Mouse (Mus musculus) heart, embryonic 12.5 days (tissue): ENCODE measurements at regions not wholly inside any gene's neighbourhood (a gene's known extent, or its start where the extent isn't known, plus 50 kb on each side); places are given as distances from the start of the nearest gene placed in this dataset.

Experiments used
- ATAC-seq: fragments of 200-750 bp; cut with Nextera tagmentation; 2 replicates; pipeline ENCODE4 v1.8.0; 2017; ENCODE audit warnings: moderate TSS enrichment, moderate library complexity; ENCODE audit not compliant: insufficient number of reproducible peaks, low FRiP score
- H3K27ac ChIP-seq: fragments of 300-500 bp; sonication (generic); 2 replicates; pipeline ENCODE4 v1.5.1; 2016; ENCODE audit warnings: mild to moderate bottlenecking, moderate library complexity; ENCODE audit not compliant: poor library complexity, severe bottlenecking
- H3K27me3 ChIP-seq: fragments of 300-500 bp; sonication (generic); replicated peaks from 2 replicates; pipeline ENCODE4 v1.6.1; 2016; ENCODE audit warnings: mild to moderate bottlenecking, moderate library complexity
- H3K36me3 ChIP-seq: fragments of 300-500 bp; sonication (generic); 2 replicates; pipeline ENCODE4 v1.6.1; 2016; ENCODE audit warnings: mild to moderate bottlenecking, moderate library complexity
- H3K4me1 ChIP-seq: fragments of 300-500 bp; sonication (generic); replicated peaks from 2 replicates; pipeline ENCODE4 v1.6.1; 2016; ENCODE audit warnings: mild to moderate bottlenecking
- H3K4me2 ChIP-seq: fragments of 300-500 bp; sonication (generic); 2 replicates; pipeline ENCODE4 v1.6.1; 2016; ENCODE audit warnings: mild to moderate bottlenecking, moderate library complexity
- H3K4me3 ChIP-seq: fragments of 300-500 bp; sonication (generic); 2 replicates; pipeline ENCODE4 v1.5.1; 2016; ENCODE audit warnings: mild to moderate bottlenecking
- H3K9ac ChIP-seq: fragments of 300-500 bp; sonication (generic); 2 replicates; pipeline ENCODE4 v1.6.1; 2016; ENCODE audit warnings: mild to moderate bottlenecking, moderate library complexity
- H3K9me3 ChIP-seq: fragments of 300-500 bp; sonication (generic); replicated peaks from 2 replicates; pipeline ENCODE4 v1.6.1; 2016; ENCODE audit warnings: mild to moderate bottlenecking, moderate library complexity
- WGBS: fragments of 180-500 bp; shearing (Covaris S2); methylation state at CpG from one replicate; pipeline ENCODE4 v1.1.7; 2016; 5-methylcytosine and 5-hydroxymethylcytosine counted together

GRCm38 (mm10) chr17:68089830-68090229, 85.9 kb upstream of the Arhgap28 start:
- no peak overlapping the region for H3K4me2 ChIP-seq
- H3K27ac ChIP-seq, result no peak overlapping the region
- H3K9ac ChIP-seq, result no peak overlapping the region
- no peaks in the 10 kb centered on the region for H3K4me1 ChIP-seq
- H3K9me3 ChIP-seq, result no peaks in the 10 kb centered on the region
- no peak overlapping the region for H3K4me3 ChIP-seq
- WGBS, result 74% methylated on average over 1 of the region's 1 CpGs
- no peak for ATAC-seq
- H3K27me3 ChIP-seq, result no peaks in the 10 kb centered on the region
- H3K36me3 ChIP-seq, result no peaks in the 10 kb centered on the region

GRCm38 (mm10) chr17:68096982-68097381, 93.1 kb upstream of the Arhgap28 start:
- Histone ChIP-seq H3K4me2 (no peak overlapping the region), H3K9ac (no peak overlapping the region), H3K4me3 (no peak overlapping the region), H3K9me3 (no peaks in the 10 kb centered on the region), H3K27ac (no peak overlapping the region), H3K27me3 (no peaks in the 10 kb centered on the region), H3K4me1 (no peaks in the 10 kb centered on the region), H3K36me3 (no peaks in the 10 kb centered on the region)
- 52% methylated on average over 2 of the region's 2 CpGs for WGBS
- no peak for ATAC-seq

- no peak overlapping the region for H3K9ac ChIP-seq
- H3K4me2 ChIP-seq, result no peak overlapping the region
- WGBS, result 78% methylated on average over 6 of the region's 6 CpGs
- H3K9me3 ChIP-seq, result no peaks in the 10 kb centered on the region
- H3K4me3 ChIP-seq, result no peak overlapping the region
- H3K36me3 ChIP-seq, result no peaks in the 10 kb centered on the region
- no peaks in the 10 kb centered on the region for H3K4me1 ChIP-seq
- ATAC-seq, result no peak
- no peaks in the 10 kb centered on the region for H3K27me3 ChIP-seq
- H3K27ac ChIP-seq, result no peak overlapping the region
Measured at GRCm38 (mm10) chr17:68097436-68097835, 93.5 kb upstream of the Arhgap28 start.

GRCm38 (mm10) chr17:68100093-68100492, 96.2 kb upstream of the Arhgap28 start:
- 0 out of 2 replicates have a peak, but pooled peaks cover 5% of the 10 kb centered on the region for H3K4me1 ChIP-seq
- H3K4me3 ChIP-seq, result no peak overlapping the region
- H3K27ac ChIP-seq, result no peak overlapping the region
- no peaks in the 10 kb centered on the region for H3K36me3 ChIP-seq
- no peaks in the 10 kb centered on the region for H3K27me3 ChIP-seq
- WGBS, result 56% methylated on average over 2 of the region's 2 CpGs
- H3K9me3 ChIP-seq, result no peaks in the 10 kb centered on the region
- no peak overlapping the region for H3K4me2 ChIP-seq
- no peak overlapping the region for H3K9ac ChIP-seq
- ATAC-seq, result no peak

GRCm38 (mm10) chr17:68103346-68103745, 99.4 kb upstream of the Arhgap28 start:
- no peak overlapping the region for H3K9ac ChIP-seq
- H3K4me3 ChIP-seq, result no peak overlapping the region
- ATAC-seq, result no peak
- WGBS, result 50% methylated on average over 6 of the region's 6 CpGs
- H3K27me3 ChIP-seq, result no peaks in the 10 kb centered on the region
- H3K4me2 ChIP-seq, result no peak overlapping the region
- H3K4me1 ChIP-seq, result 0 out of 2 replicates have a peak, but pooled peaks cover 5% of the 10 kb centered on the region
- H3K27ac ChIP-seq, result no peak overlapping the region
- no peaks in the 10 kb centered on the region for H3K9me3 ChIP-seq
- H3K36me3 ChIP-seq, result no peaks in the 10 kb centered on the region

GRCm38 (mm10) chr17:68106366-68106765, 102.4 kb upstream of the Arhgap28 start:
- Histone ChIP-seq H3K36me3 (no peaks in the 10 kb centered on the region), H3K4me1 (0 out of 2 replicates have a peak, but pooled peaks cover 5% of the 10 kb centered on the region), H3K4me2 (no peak overlapping the region), H3K27me3 (no peaks in the 10 kb centered on the region), H3K4me3 (no peak overlapping the region), H3K9ac (no peak overlapping the region), H3K9me3 (no peaks in the 10 kb centered on the region), H3K27ac (no peak overlapping the region)
- WGBS, result 58% methylated on average over 8 of the region's 8 CpGs
- no peak for ATAC-seq

- Histone ChIP-seq H3K4me3 (no peak overlapping the region), H3K27me3 (no peaks in the 10 kb centered on the region), H3K9ac (no peak overlapping the region), H3K9me3 (no peaks in the 10 kb centered on the region), H3K36me3 (no peaks in the 10 kb centered on the region), H3K4me1 (0 out of 2 replicates have a peak, but pooled peaks cover 5% of the 10 kb centered on the region), H3K4me2 (no peak overlapping the region), H3K27ac (no peak overlapping the region)
- 79% methylated on average over 5 of the region's 5 CpGs for WGBS
- ATAC-seq, result no peak
Measured at GRCm38 (mm10) chr17:68107875-68108274, 104.0 kb upstream of the Arhgap28 start.

GRCm38 (mm10) chr17:68111834-68112473, 108.0 kb upstream of the Arhgap28 start:
- H3K36me3 ChIP-seq, result no peaks in the 10 kb centered on the region
- ATAC-seq, result no peak
- H3K27me3 ChIP-seq, result no peaks in the 10 kb centered on the region
- H3K4me3 ChIP-seq, result no peak overlapping the region
- H3K4me1 ChIP-seq, result no peaks in the 10 kb centered on the region
- H3K4me2 ChIP-seq, result no peak overlapping the region
- H3K27ac ChIP-seq, result no peak overlapping the region
- H3K9ac ChIP-seq, result no peak overlapping the region
- WGBS, result 78% methylated on average over 4 of the region's 4 CpGs
- no peaks in the 10 kb centered on the region for H3K9me3 ChIP-seq

GRCm38 (mm10) chr17:68112763-68113330, 108.9 kb upstream of the Arhgap28 start:
- WGBS, result 58% methylated on average over 5 of the region's 5 CpGs

GRCm38 (mm10) chr17:68115599-68115998, 111.7 kb upstream of the Arhgap28 start:
- H3K9me3 ChIP-seq, result no peaks in the 10 kb centered on the region
- no peak overlapping the region for H3K4me3 ChIP-seq
- 51% methylated on average over 4 of the region's 4 CpGs for WGBS
- H3K4me2 ChIP-seq, result no peak overlapping the region
- no peak for ATAC-seq
- no peak overlapping the region for H3K9ac ChIP-seq
- H3K27ac ChIP-seq, result no peak overlapping the region
- H3K36me3 ChIP-seq, result no peaks in the 10 kb centered on the region
- no peaks in the 10 kb centered on the region; the same call in 1 of the 2 replicates for H3K4me1 ChIP-seq
- no peaks in the 10 kb centered on the region for H3K27me3 ChIP-seq

More at GRCm38 (mm10) chr17:68112763-68113330, 108.9 kb upstream of the Arhgap28 start:
- Histone ChIP-seq H3K4me2 (no peak overlapping the region), H3K9me3 (no peaks in the 10 kb centered on the region), H3K36me3 (no peaks in the 10 kb centered on the region), H3K27ac (no peak overlapping the region), H3K27me3 (no peaks in the 10 kb centered on the region), H3K4me1 (no peaks in the 10 kb centered on the region), H3K9ac (no peak overlapping the region), H3K4me3 (no peak overlapping the region)
- no peak for ATAC-seq

- WGBS, result 60% methylated on average over 3 of the region's 3 CpGs
- Histone ChIP-seq H3K4me3 (no peak overlapping the region), H3K4me2 (no peak overlapping the region), H3K9ac (no peak overlapping the region), H3K27me3 (no peaks in the 10 kb centered on the region), H3K36me3 (no peaks in the 10 kb centered on the region), H3K9me3 (no peaks in the 10 kb centered on the region), H3K4me1 (no peaks in the 10 kb centered on the region; the same call in 1 of the 2 replicates), H3K27ac (no peak overlapping the region)
- ATAC-seq, result no peak
Measured at GRCm38 (mm10) chr17:68119055-68119698, 115.3 kb upstream of the Arhgap28 start.
